7 mouse cellular contexts compared by ENCODE assay signal in genomic region chr17:26715271-26715758, GRCm38 (mm10). TPM values are rescaled to one million over a fixed set of nuclear protein-coding genes. Genes with fewer than 3 reads are reported as not detected.
A peak's percentile ranks its signal among the peaks of the same experiment; 100 is the strongest.
DNase-seq lines count a peak whose midpoint lies in the region; ATAC-seq lines count a peak whose summit lies in the region.

Crebrf (plus strand) TSS chr17:26715650.

- H3K9me3 ChIP-seq in intestine, embryonic 16.5 days (ENCODE audit: control insufficient read depth, low read length), result no peaks in the 10 kb centered on the region
- no peaks in the 10 kb centered on the region for H3K9me3 ChIP-seq in midbrain, embryonic 11.5 days (ENCODE audit: control insufficient read depth, low read length)

- peak within 1 kb of the TSS; percentile 80 for H3K4me2 ChIP-seq in intestine, embryonic 16.5 days (ENCODE audit: low read depth, low read length)
- H3K4me2 ChIP-seq in midbrain, embryonic 11.5 days, result peak within 1 kb of the TSS; percentile 66

- no peaks in the 10 kb centered on the region for H3K36me3 ChIP-seq in intestine, embryonic 16.5 days (ENCODE audit: control insufficient read depth, insufficient read depth, low read length)
- no peaks in the 10 kb centered on the region for H3K36me3 ChIP-seq in midbrain, embryonic 11.5 days (ENCODE audit: control insufficient read depth, insufficient read depth, low read length)

- H3K9ac ChIP-seq in intestine, embryonic 16.5 days (ENCODE audit: low read depth, low read length), result peak within 1 kb of the TSS; percentile 76
- H3K9ac ChIP-seq in midbrain, embryonic 11.5 days (ENCODE audit: low read length), result peak within 1 kb of the TSS; percentile 76

- peak within 1 kb of the TSS; percentile 89 for H3K4me3 ChIP-seq in intestine, embryonic 16.5 days (ENCODE audit: low read length)
- H3K4me3 ChIP-seq in midbrain, embryonic 11.5 days (ENCODE audit: low read depth, low read length), result peak within 1 kb of the TSS; percentile 92

- ATAC-seq in intestine, embryonic 16.5 days, result peak; percentile 65
- ATAC-seq in midbrain, embryonic 11.5 days (ENCODE audit: low FRiP score), result peak; percentile 83

- peak; percentile 99 for DNase-seq in adrenal gland, adult 8-10 months
- peak; percentile 97 for DNase-seq in embryo, embryonic 9.5 days (ENCODE audit: extremely low spot score)
- peak; percentile 96 to 99 for DNase-seq in gastrocnemius, postnatal 4 days (ENCODE audit: low spot score in 2 of 2)
- DNase-seq in left cerebral cortex, postnatal 36 days (ENCODE audit: low spot score in 2 of 2), result peak; percentile 98 to 100
- peak; percentile 99 for DNase-seq in midbrain, embryonic 11.5 days (ENCODE audit: low spot score, missing footprints)
- DNase-seq in skeletal muscle tissue, adult 2 months (ENCODE audit: low read depth, low spot score), result peak; percentile 97

- H3K4me1 ChIP-seq in intestine, embryonic 16.5 days (ENCODE audit: control insufficient read depth, insufficient read depth, low read length), result no peaks in the 10 kb centered on the region
- H3K4me1 ChIP-seq in midbrain, embryonic 11.5 days (ENCODE audit: control insufficient read depth, insufficient read depth, low read length), result no peaks in the 10 kb centered on the region; the same call in 1 of the 2 replicates

- intact Hi-C loops in left cerebral cortex, postnatal 36 days (cut with DNase I), result loop anchor here (1.0 to 5.0 kb wide), 2 partner anchors 39 to 53 kb away; partner anchors contain the start of gene Atp6v0e

- H3K27me3 ChIP-seq in intestine, embryonic 16.5 days (replicated peaks; ENCODE audit: control insufficient read depth, insufficient read depth, low read length), result no peaks in the 10 kb centered on the region
- no peaks in the 10 kb centered on the region for H3K27me3 ChIP-seq in midbrain, embryonic 11.5 days (ENCODE audit: control insufficient read depth, insufficient read depth, low read length)

- WGBS in intestine, embryonic 16.5 days, result under 1% methylated on average over 41 of the region's 41 CpGs
- WGBS in midbrain, embryonic 11.5 days, result under 1% methylated on average over 40 of the region's 41 CpGs

- peak within 1 kb of the TSS; percentile 95 for H3K27ac ChIP-seq in intestine, embryonic 16.5 days (ENCODE audit: low read length)
- peak within 1 kb of the TSS; percentile 73 for H3K27ac ChIP-seq in midbrain, embryonic 11.5 days (ENCODE audit: low read depth, low read length)

RNA-seq across cellular contexts. Expression of gene Crebrf, which starts in this region (rescaled TPM):
- total RNA-seq in adrenal gland, adult 8-10 months (2022), result 10 to 100 TPM; 71.1 to 94.5 (median 80.0) TPM
- total RNA-seq in gastrocnemius, postnatal 4 days (2021), result 10 to 100 TPM; 13.3 to 13.5 TPM
- 8.1 and 9.4 TPM in 2 replicates for polyA plus RNA-seq in intestine, embryonic 16.5 days (2015; fragmentation: Nextera tagmentation; extraction: Ambion mirVana)
- total RNA-seq in left cerebral cortex, postnatal 36 days (2021), result 100 to 1,000 TPM; 117 to 118 TPM
- 4.0 and 5.5 TPM in 2 replicates for polyA plus RNA-seq in midbrain, embryonic 11.5 days (2014; fragmentation: Nextera tagmentation; extraction: Ambion mirVana)

Comparison
In these comparisons a context has a peak if more than half of its experiments do, and no peak if none do; other contexts are left out.
1. Peak in every context shown above with its lines: DNase-seq, ATAC-seq, H3K4me3 ChIP-seq and H3K27ac ChIP-seq.
2. RNA of gene Crebrf (total RNA-seq): 117 to 118 TPM in left cerebral cortex, postnatal 36 days and 71.1 to 94.5 TPM in adrenal gland, adult 8-10 months; 13.3 to 13.5 TPM in gastrocnemius, postnatal 4 days; every median in the first group is over 4 times any median in the second.